Mouse (Mus musculus) midbrain, postnatal 0 days (tissue): ENCODE measurements at regions not wholly inside any gene's neighbourhood (a gene's known extent, or its start where the extent isn't known, plus 50 kb on each side); places are given as distances from the start of the nearest gene placed in this dataset.

Experiments
- ATAC-seq: fragments of 200-750 bp; cut with Nextera tagmentation; 2 replicates; pipeline ENCODE4 v1.8.0; 2017; ENCODE audit warnings: moderate number of reproducible peaks, mild to moderate bottlenecking, moderate TSS enrichment, moderate library complexity; ENCODE audit not compliant: low FRiP score
- DNase-seq: peaks from one replicate; pipeline ENCODE4 v3.0.0-alpha.2; 2015; ENCODE audit warnings: low spot score
- H3K27ac ChIP-seq: fragments of 300-500 bp; sonication (generic); 2 replicates; pipeline ENCODE4 v1.5.1; 2014; ENCODE audit warnings: low read depth, mild to moderate bottlenecking, low read length, mixed read lengths
- H3K27me3 ChIP-seq: fragments of 300-500 bp; sonication (generic); 2 replicates; pipeline ENCODE4 v1.6.1; 2014; ENCODE audit warnings: low read length, control low read depth, mixed read lengths; ENCODE audit not compliant: insufficient read depth
- H3K36me3 ChIP-seq: fragments of 300-500 bp; sonication (generic); 2 replicates; pipeline ENCODE4 v1.6.1; 2014; ENCODE audit warnings: low read length, control low read depth, mixed read lengths; ENCODE audit not compliant: insufficient read depth
- H3K4me1 ChIP-seq: fragments of 300-500 bp; sonication (generic); 2 replicates; pipeline ENCODE4 v1.6.1; 2014; ENCODE audit warnings: mild to moderate bottlenecking, control low read depth, antibody characterized with exemption, low read length, mixed read lengths; ENCODE audit not compliant: insufficient read depth
- H3K4me2 ChIP-seq: fragments of 300-500 bp; sonication (generic); 2 replicates; pipeline ENCODE4 v1.6.1; 2014; ENCODE audit warnings: low read depth, mild to moderate bottlenecking, low read length, mixed read lengths; ENCODE audit not compliant: poor library complexity, severe bottlenecking
- H3K4me3 ChIP-seq: fragments of 300-500 bp; sonication (generic); 2 replicates; pipeline ENCODE4 v1.5.1; 2014; ENCODE audit warnings: low read depth, mild to moderate bottlenecking, low read length, moderate library complexity
- H3K9ac ChIP-seq: fragments of 300-500 bp; sonication (generic); replicated peaks from 2 replicates; pipeline ENCODE4 v1.6.1; 2014; ENCODE audit warnings: mild to moderate bottlenecking, low read length, moderate library complexity, mixed read lengths; ENCODE audit not compliant: poor library complexity, severe bottlenecking
- H3K9me3 ChIP-seq: fragments of 300-500 bp; sonication (generic); 2 replicates; pipeline ENCODE4 v1.6.1; 2016; ENCODE audit warnings: low read length, control low read depth
- CTCF ChIP-seq: IDR thresholded peaks from 2 replicates; pipeline ENCODE4 v1.5.1; 2016; ENCODE audit warnings: antibody characterized with exemption, mild to moderate bottlenecking
- WGBS: fragments of 180-500 bp; shearing (Covaris S2); extraction: QIAGEN DNeasy Blood & Tissue Kit; methylation state at CpG from one replicate; pipeline ENCODE4 v1.1.7; 2014; 5-methylcytosine and 5-hydroxymethylcytosine counted together

GRCm38 (mm10) chr13:118441322-118442064 is 54.4 kb upstream of the Mrps30 start:
- no peak overlapping the region for H3K27ac ChIP-seq
- no peak for TF ChIP-seq CTCF
- H3K9me3 ChIP-seq, result no peaks in the 10 kb centered on the region
- 88% methylated on average over 5 of the region's 5 CpGs for WGBS
- DNase-seq (no peak), ATAC-seq (no peak)
- no peak overlapping the region for H3K4me3 ChIP-seq
- H3K36me3 ChIP-seq, result no peaks in the 10 kb centered on the region
- no peaks in the 10 kb centered on the region for H3K27me3 ChIP-seq
- no peaks in the 10 kb centered on the region for H3K4me1 ChIP-seq
- no peak overlapping the region for H3K9ac ChIP-seq
- no peak overlapping the region for H3K4me2 ChIP-seq
